Mouse (Mus musculus) C2C12 (cell line): ENCODE measurements around the gene Rab29.

ENCODE experiments used
- CTCF ChIP-seq: IDR thresholded peaks from one replicate; pipeline ENCODE4 v1.5.1; 2011; ENCODE audit not compliant: control insufficient read depth, insufficient read depth, insufficient read length
- MAX ChIP-seq: IDR thresholded peaks from one replicate; pipeline ENCODE4 v1.6.1; 2011; ENCODE audit warnings: mild to moderate bottlenecking, control low read depth

DNA sequence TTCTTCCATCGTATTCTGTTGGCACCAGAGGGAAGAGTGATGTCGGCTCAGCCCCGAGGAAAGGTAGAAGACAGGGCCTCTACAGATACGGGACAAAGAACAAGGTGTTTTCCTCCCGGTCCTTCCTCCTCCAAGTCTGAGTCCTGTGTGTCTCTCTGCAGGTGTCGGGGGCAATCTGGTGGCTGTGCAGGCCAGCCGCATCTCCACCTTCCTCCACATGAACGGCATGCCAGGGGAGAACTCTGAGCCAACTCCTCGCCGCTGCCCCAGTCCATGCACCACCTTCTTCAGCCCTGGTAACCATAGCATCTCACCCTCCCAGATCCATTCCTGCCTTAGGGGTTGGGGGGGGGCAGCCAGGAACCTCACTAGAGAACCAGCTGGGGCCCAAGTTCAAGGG is 23.3 kb upstream of the Rab29 start:
- TF ChIP-seq MAX (no peak), CTCF (no peak)
